Mouse (Mus musculus): Measurements from ENCODE around the gene Rbfox2.

DNA sequence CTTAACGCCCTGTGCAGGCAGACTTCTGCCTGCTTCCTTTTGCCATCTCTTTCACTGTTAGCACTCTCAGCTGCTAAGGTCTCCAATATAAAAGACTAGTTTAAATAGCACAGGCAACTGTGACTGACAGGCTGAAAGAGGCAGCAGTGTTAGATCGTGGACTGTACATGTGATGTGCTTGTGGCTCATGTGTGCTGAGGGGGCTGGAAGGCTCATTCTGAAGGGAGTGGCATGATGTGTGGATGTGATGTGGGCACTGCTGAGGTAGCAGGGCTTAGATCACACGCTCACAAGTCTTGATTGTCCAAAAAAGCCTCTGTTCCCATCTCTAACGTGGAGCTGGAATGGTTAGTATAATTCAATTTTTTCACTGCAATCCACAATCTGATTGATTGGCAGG is 215.4 kb downstream of the Rbfox2 start:
- TF ChIP-seq CTCF (IDR thresholded peaks at IDR 0.05; ENCODE audit: extremely low read depth, insufficient read length, insufficient replicate concordance, low read depth, low read length) (no peak), POLR2A (IDR thresholded peaks at IDR 0.05; ENCODE audit: low read depth, low read length) (no peak)

All from small intestine, adult 2 months (tissue).